Mouse (Mus musculus): ENCODE data around the gene Mllt3. TPM values are rescaled to one million over a fixed set of nuclear protein-coding genes. Genes with fewer than 3 reads are reported as not detected.

The Mllt3 gene
- polyA plus RNA-seq, 1 experiment from 2014 or later: 116 TPM

- 26% methylated on average over 6 of the region's 6 CpGs for WGBS
- Histone ChIP-seq H3K4me1 (peaks cover 32% of the 10 kb centered on the region), H3K27ac (no peak overlapping the region), H3K36me3 (ENCODE audit: poor library complexity, severe bottlenecking) (no peaks in the 10 kb centered on the region), H3K4me2 (no peak overlapping the region), H3K9me3 (replicated peaks) (no peaks in the 10 kb centered on the region), H3K27me3 (no peaks in the 10 kb centered on the region), H3K9ac (no peak overlapping the region), H3K4me3 (no peak overlapping the region)
- peak; percentile 48; the same call in 1 of the 2 replicates for ATAC-seq
These were observed 226.8 kb downstream of the Mllt3 start for GRCm38 (mm10) chr4:87806196-87806987.

- ATAC-seq: no peak
- H3K4me3 ChIP-seq: no peak overlapping the region
These were observed 228.6 kb downstream of the Mllt3 start for GRCm38 (mm10) chr4:87804576-87804975.

GRCm38 (mm10) chr4:87803313-87803712 is 229.9 kb downstream of the Mllt3 start:
- H3K36me3 ChIP-seq (ENCODE audit: poor library complexity, severe bottlenecking): no peaks in the 10 kb centered on the region
- H3K27me3 ChIP-seq: no peaks in the 10 kb centered on the region

More at GRCm38 (mm10) chr4:87804576-87804975, 228.6 kb downstream of the Mllt3 start:
- no peaks in the 10 kb centered on the region for H3K27me3 ChIP-seq
- no peaks in the 10 kb centered on the region for H3K9me3 ChIP-seq (replicated peaks)
- H3K27ac ChIP-seq: no peak overlapping the region
- H3K36me3 ChIP-seq (ENCODE audit: poor library complexity, severe bottlenecking): no peaks in the 10 kb centered on the region
- H3K4me1 ChIP-seq: peaks cover 35% of the 10 kb centered on the region
- H3K9ac ChIP-seq: no peak overlapping the region
- no peak overlapping the region for H3K4me2 ChIP-seq
- 46% methylated on average over 3 of the region's 3 CpGs for WGBS

DNA sequence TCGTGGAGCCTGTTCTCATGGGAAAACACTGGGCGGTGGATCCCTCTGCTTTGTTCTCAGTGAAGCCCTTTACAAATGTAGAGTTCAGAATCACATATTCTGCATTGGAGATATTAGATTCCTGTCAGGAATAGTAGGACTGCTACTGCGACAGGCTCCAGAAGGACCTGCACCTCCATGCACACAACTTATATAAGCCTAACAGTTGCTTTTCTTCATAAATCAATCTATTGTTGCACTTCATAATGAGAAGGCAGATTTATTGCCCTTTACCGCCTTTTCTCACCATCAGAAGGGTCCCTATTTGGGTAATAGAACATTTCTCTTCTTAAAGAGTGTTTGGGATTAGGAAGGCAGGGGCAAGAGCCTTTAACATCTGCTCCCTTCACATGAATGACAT is 231.0 kb downstream of the Mllt3 start:
- WGBS: 61% methylated on average over 4 of the region's 4 CpGs
- Histone ChIP-seq H3K27ac (peak overlapping the region; percentile 57; the same call in 1 of the 2 replicates), H3K4me2 (no peak overlapping the region), H3K4me3 (no peak overlapping the region), H3K9me3 (replicated peaks) (no peaks in the 10 kb centered on the region), H3K27me3 (no peaks in the 10 kb centered on the region), H3K36me3 (ENCODE audit: poor library complexity, severe bottlenecking) (no peaks in the 10 kb centered on the region), H3K9ac (no peak overlapping the region), H3K4me1 (peaks cover 34% of the 10 kb centered on the region)
- ATAC-seq: no peak

More at GRCm38 (mm10) chr4:87803313-87803712, 229.9 kb downstream of the Mllt3 start:
- no peak overlapping the region for H3K9ac ChIP-seq
- H3K4me1 ChIP-seq: peaks cover 35% of the 10 kb centered on the region
- WGBS: 79% methylated on average over 3 of the region's 3 CpGs
- no peaks in the 10 kb centered on the region for H3K9me3 ChIP-seq (replicated peaks)
- no peak for ATAC-seq
- no peak overlapping the region for H3K4me2 ChIP-seq
- H3K4me3 ChIP-seq: no peak overlapping the region
- no peak overlapping the region for H3K27ac ChIP-seq

DNA sequence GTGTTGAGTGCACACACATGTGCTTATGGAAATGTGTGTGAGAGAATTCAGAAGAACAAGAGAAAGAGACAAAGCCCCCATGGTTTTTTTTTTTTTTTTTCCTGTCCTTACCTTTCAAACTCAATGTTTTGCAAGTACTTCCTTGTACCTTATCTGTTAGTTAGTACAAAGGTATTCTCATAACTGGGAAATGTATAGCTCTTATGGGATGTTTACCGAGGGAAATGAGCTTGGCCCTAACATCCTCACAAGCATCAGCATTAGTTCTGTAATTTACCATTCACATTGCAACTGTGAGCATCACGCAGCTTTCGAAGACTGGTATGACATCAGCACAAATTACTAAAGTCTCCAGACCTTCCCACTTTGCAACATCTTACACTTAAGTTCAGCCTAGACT is 231.8 kb downstream of the Mllt3 start:
- ATAC-seq: no peak
- Histone ChIP-seq H3K9ac (no peak overlapping the region), H3K9me3 (replicated peaks) (no peaks in the 10 kb centered on the region), H3K27ac (no peak overlapping the region), H3K36me3 (ENCODE audit: poor library complexity, severe bottlenecking) (no peaks in the 10 kb centered on the region), H3K27me3 (no peaks in the 10 kb centered on the region), H3K4me3 (no peak overlapping the region), H3K4me1 (peaks cover 26% of the 10 kb centered on the region), H3K4me2 (no peak overlapping the region)
- 88% methylated on average over 3 of the region's 3 CpGs for WGBS

DNA sequence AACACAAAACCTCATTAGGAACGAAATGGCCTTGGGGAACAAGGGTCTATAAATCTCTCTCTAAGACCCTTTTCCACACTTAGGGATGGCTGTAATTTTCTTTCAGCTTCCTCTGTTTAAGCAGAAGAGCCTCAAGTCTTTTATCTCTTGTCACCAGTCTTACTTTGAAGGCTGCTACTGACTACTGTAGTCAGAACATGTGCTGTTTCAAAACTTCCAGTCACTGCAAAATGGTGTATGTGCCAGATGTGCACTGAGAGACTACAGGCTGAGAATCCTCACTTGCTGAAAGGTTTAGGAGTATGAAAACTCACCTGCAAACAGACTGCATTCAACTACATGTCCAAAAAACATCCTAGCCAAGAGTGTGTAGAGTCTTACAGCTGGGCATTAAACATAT is 232.9 kb downstream of the Mllt3 start:
- H3K27ac ChIP-seq: no peak overlapping the region
- peaks cover 20% of the 10 kb centered on the region; the same call in 1 of the 2 replicates for H3K4me1 ChIP-seq
- no peaks in the 10 kb centered on the region for H3K9me3 ChIP-seq (replicated peaks)
- H3K27me3 ChIP-seq: no peaks in the 10 kb centered on the region
- no peaks in the 10 kb centered on the region for H3K36me3 ChIP-seq (ENCODE audit: poor library complexity, severe bottlenecking)
- H3K4me3 ChIP-seq: no peak overlapping the region
- no peak overlapping the region for H3K4me2 ChIP-seq
- ATAC-seq: no peak
- H3K9ac ChIP-seq: no peak overlapping the region
- WGBS: 73% methylated on average over 1 of the region's 1 CpGs

DNA sequence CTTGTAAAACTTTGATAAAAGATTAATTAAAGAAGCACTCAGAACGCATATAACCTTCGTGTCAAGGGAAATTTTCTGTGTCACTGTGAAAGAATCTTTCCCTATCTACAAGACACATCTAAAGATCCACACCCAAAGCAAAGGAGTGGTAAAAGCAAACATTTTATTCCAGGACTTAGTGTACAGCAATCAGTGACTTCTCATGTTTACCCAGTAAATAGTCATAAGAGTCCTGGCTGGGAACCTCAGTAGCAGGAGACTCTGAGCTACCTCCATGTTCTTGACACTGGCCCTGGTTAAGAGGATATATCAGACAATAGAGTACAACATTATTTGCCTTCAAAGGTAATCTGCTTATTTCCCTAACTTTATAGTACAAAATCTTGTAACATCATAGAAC is 233.7 kb downstream of the Mllt3 start:
- Histone ChIP-seq H3K36me3 (ENCODE audit: poor library complexity, severe bottlenecking) (no peaks in the 10 kb centered on the region), H3K4me3 (no peak overlapping the region), H3K4me2 (no peak overlapping the region), H3K27me3 (no peaks in the 10 kb centered on the region), H3K9ac (no peak overlapping the region), H3K27ac (no peak overlapping the region), H3K9me3 (replicated peaks) (no peaks in the 10 kb centered on the region), H3K4me1 (peaks cover 16% of the 10 kb centered on the region; the same call in 1 of the 2 replicates)
- 93% methylated on average over 2 of the region's 2 CpGs for WGBS
- ATAC-seq: no peak

DNA sequence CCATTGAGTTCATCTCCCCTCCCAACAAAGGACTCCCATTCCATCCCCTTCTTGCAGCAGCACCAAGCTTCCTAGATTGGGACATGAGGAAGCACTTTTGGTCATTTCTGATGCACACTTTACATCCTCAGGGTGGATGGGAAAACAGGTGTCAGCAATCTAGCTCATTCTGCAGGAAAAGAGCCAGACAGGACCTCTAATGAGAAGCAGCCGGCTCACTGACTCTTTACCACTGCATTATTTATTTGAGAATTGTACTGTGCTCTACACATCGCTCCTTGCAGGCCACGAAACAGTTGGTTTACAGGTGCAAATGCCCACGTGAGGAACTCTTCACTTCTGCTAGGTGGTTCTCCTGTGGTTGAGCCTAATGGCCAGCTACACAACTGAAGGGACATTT is 237.9 kb downstream of the Mllt3 start:
- Histone ChIP-seq H3K4me2 (no peak overlapping the region), H3K9ac (no peak overlapping the region), H3K4me1 (0 out of 2 replicates have a peak, but pooled peaks cover 5% of the 10 kb centered on the region), H3K27me3 (no peaks in the 10 kb centered on the region), H3K9me3 (replicated peaks) (no peaks in the 10 kb centered on the region), H3K36me3 (ENCODE audit: poor library complexity, severe bottlenecking) (peaks cover 16% of the 10 kb centered on the region), H3K27ac (no peak overlapping the region), H3K4me3 (no peak overlapping the region)
- ATAC-seq: no peak
- WGBS: 89% methylated on average over 4 of the region's 4 CpGs

GRCm38 (mm10) chr4:87794216-87794615 is 238.9 kb downstream of the Mllt3 start:
- Histone ChIP-seq H3K4me1 (0 out of 2 replicates have a peak, but pooled peaks cover 5% of the 10 kb centered on the region), H3K36me3 (ENCODE audit: poor library complexity, severe bottlenecking) (peaks cover 23% of the 10 kb centered on the region), H3K27me3 (no peaks in the 10 kb centered on the region), H3K9me3 (replicated peaks) (no peaks in the 10 kb centered on the region), H3K4me2 (no peak overlapping the region), H3K4me3 (no peak overlapping the region), H3K27ac (no peak overlapping the region), H3K9ac (no peak overlapping the region)
- ATAC-seq: no peak
- WGBS: 81% methylated on average over 3 of the region's 3 CpGs

- 0 out of 2 replicates have a peak, but pooled peaks cover 5% of the 10 kb centered on the region for H3K4me1 ChIP-seq
- peaks cover 30% of the 10 kb centered on the region for H3K36me3 ChIP-seq (ENCODE audit: poor library complexity, severe bottlenecking)
- no peak for ATAC-seq
- 23% methylated on average over 5 of the region's 5 CpGs for WGBS
- H3K9me3 ChIP-seq (replicated peaks): no peaks in the 10 kb centered on the region
- no peak overlapping the region for H3K4me2 ChIP-seq
- no peak overlapping the region for H3K4me3 ChIP-seq
- no peak overlapping the region for H3K9ac ChIP-seq
- no peaks in the 10 kb centered on the region for H3K27me3 ChIP-seq
- H3K27ac ChIP-seq: no peak overlapping the region
These were observed 240.7 kb downstream of the Mllt3 start for GRCm38 (mm10) chr4:87792511-87792910.

GRCm38 (mm10) chr4:87789446-87789845 is 243.7 kb downstream of the Mllt3 start:
- no peak overlapping the region for H3K4me3 ChIP-seq
- no peak overlapping the region for H3K9ac ChIP-seq
- H3K4me2 ChIP-seq: no peak overlapping the region
- no peak for ATAC-seq
- no peak overlapping the region for H3K27ac ChIP-seq
- 84% methylated on average over 7 of the region's 7 CpGs for WGBS
- H3K9me3 ChIP-seq (replicated peaks): no peaks in the 10 kb centered on the region
- peaks cover 30% of the 10 kb centered on the region for H3K36me3 ChIP-seq (ENCODE audit: poor library complexity, severe bottlenecking)
- H3K4me1 ChIP-seq: peaks cover 15% of the 10 kb centered on the region
- no peaks in the 10 kb centered on the region for H3K27me3 ChIP-seq

DNA sequence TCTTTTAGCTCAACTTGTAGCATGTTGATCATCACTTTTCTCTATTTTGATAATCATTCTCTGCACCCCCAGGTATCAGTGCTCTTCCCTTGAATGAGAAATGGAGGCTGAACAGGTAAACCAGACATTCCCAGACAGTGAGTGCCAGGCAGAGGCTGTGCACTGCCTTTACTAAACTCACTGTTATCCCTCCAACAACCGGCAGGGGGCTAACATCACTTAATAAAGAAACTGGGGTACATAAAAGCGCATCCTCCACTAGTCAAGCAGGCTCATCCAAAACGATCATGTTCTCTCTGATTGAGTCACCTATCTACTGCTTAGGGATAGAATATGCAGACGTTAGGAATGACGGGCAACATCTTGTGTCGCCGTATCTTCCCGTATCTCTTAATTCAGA is 244.5 kb downstream of the Mllt3 start:
- Histone ChIP-seq H3K27ac (no peak overlapping the region), H3K27me3 (no peaks in the 10 kb centered on the region), H3K9me3 (replicated peaks) (no peaks in the 10 kb centered on the region), H3K36me3 (ENCODE audit: poor library complexity, severe bottlenecking) (peaks cover 34% of the 10 kb centered on the region), H3K4me2 (no peak overlapping the region), H3K4me1 (peaks cover 15% of the 10 kb centered on the region), H3K4me3 (no peak overlapping the region), H3K9ac (no peak overlapping the region)
- 74% methylated on average over 8 of the region's 8 CpGs for WGBS
- ATAC-seq: peak; percentile 14; the same call in 1 of the 2 replicates
